Comparison of ENCODE assay signal across 17 mouse cellular contexts in the genomic region with DNA sequence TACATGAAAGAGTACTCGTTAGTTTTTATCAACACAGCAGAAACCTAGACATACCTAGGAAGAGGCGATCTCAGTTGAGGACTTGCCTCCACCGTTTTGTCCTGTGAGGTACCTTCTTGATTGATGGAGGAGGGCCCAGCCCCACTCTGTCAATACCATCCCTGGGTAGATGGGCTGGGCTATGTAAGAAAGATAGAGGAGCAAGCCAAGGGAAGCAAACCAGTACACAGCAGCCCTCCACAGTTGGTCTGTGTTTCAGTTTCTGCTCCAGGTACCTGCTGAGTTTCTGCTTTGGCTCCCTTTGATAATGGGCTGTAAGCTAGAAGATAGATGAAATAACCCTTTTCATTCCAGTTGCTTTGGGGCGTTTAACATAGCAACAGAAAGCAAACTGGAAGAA.
"Had no signal": no experiment of that assay in that cellular context is flagged by ENCODE, and none has a peak within 500 bp of the region (broad histone marks: within the 10 kb centered on the region; RNA-seq: fewer than 3 reads in every experiment).

No protein-coding gene starts in this region.

- H3K4me3 ChIP-seq: gastrocnemius, adult 2 months; heart, embryonic 10.5 days; heart, embryonic 12.5 days; kidney, embryonic 15.5 days; limb, embryonic 13.5 days; limb, embryonic 15.5 days; liver, embryonic 12.5 days had no signal

- H3K9ac ChIP-seq: heart, embryonic 12.5 days; hindbrain, embryonic 14.5 days; kidney, embryonic 15.5 days; limb, embryonic 13.5 days; limb, embryonic 15.5 days; liver, embryonic 12.5 days had no signal

- DNase-seq: gastrocnemius, adult 2 months; gastrocnemius, postnatal 14 days; gastrocnemius, postnatal 36 days; kidney, adult 11 months; kidney, adult 9 months; kidney, postnatal 36 days; layer of hippocampus, adult 9-11 months; layer of hippocampus, postnatal 36 days; left cerebral cortex, postnatal 4 days had no signal

- H3K36me3 ChIP-seq: heart, embryonic 10.5 days; heart, embryonic 12.5 days; kidney, embryonic 15.5 days; limb, embryonic 13.5 days; limb, embryonic 15.5 days; liver, embryonic 12.5 days had no signal

- H3K4me1 ChIP-seq: heart, embryonic 10.5 days; heart, embryonic 12.5 days; limb, embryonic 15.5 days; liver, embryonic 12.5 days had no signal

- ATAC-seq: liver, embryonic 12.5 days had no signal

- H3K27me3 ChIP-seq: heart, embryonic 12.5 days; kidney, embryonic 15.5 days; limb, embryonic 13.5 days; limb, embryonic 15.5 days; liver, embryonic 12.5 days had no signal

- H3K9me3 ChIP-seq: heart, embryonic 10.5 days; heart, embryonic 12.5 days; kidney, embryonic 15.5 days; limb, embryonic 13.5 days; limb, embryonic 15.5 days; liver, embryonic 12.5 days had no signal

- H3K27ac ChIP-seq: gastrocnemius, adult 2 months; heart, embryonic 10.5 days; hindbrain, embryonic 14.5 days; kidney, embryonic 15.5 days; kidney, postnatal 0 days; limb, embryonic 13.5 days; limb, embryonic 15.5 days; liver, embryonic 12.5 days had no signal

- H3K4me2 ChIP-seq: heart, embryonic 12.5 days; kidney, embryonic 15.5 days; limb, embryonic 13.5 days; limb, embryonic 15.5 days; liver, embryonic 12.5 days had no signal
